In the genomic region with DNA sequence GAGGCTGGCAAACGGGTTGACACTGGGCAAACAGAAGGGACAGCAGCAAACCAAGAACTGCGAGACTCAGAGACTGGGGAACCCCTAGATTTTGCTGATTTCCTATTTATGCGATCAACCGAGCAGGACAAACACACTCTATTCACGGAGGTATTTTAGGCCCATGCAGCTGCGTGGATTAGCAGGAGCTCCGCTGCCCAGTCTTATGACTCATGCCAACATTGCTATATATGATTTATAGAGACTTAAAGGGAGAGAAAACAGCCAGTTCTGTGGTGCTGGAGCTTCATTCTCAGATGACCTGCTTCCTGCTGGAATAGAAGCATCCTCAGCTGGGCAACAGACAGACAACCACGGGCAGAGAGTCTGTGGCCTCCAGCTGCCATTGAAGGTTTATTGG, we compare ENCODE assay signal across 19 mouse cellular contexts.
DNase-seq lines count a peak whose midpoint lies in the region; ATAC-seq and TF ChIP-seq lines count a peak whose summit lies in the region.
"Had no signal": no experiment of that assay in that cellular context is flagged by ENCODE, and none has a peak within 500 bp of the region (broad histone marks: within the 10 kb centered on the region; RNA-seq: fewer than 3 reads in every experiment).

No protein-coding gene starts in this region.

- 52% methylated on average over 8 of the region's 8 CpGs for WGBS in lung, postnatal 0 days

- no peak overlapping the region for H3K27ac ChIP-seq in lung, postnatal 0 days (ENCODE audit: low read length)
- H3K27ac ChIP-seq: forebrain, embryonic 15.5 days; heart, embryonic 15.5 days; hindbrain, embryonic 15.5 days; intestine, embryonic 15.5 days; midbrain, embryonic 12.5 days had no signal

- H3K4me3 ChIP-seq in lung, postnatal 0 days (ENCODE audit: low read depth, low read length), result no peak overlapping the region
- H3K4me3 ChIP-seq: forebrain, embryonic 15.5 days; heart, embryonic 15.5 days; hindbrain, embryonic 15.5 days; intestine, embryonic 15.5 days; midbrain, embryonic 12.5 days had no signal

- H3K27me3 ChIP-seq in lung, postnatal 0 days (replicated peaks; ENCODE audit: insufficient read depth, low read length), result no peaks in the 10 kb centered on the region
- H3K27me3 ChIP-seq in splenic B cell, adult 2 months (ENCODE audit: control insufficient read depth, insufficient read depth, low read length, poor library complexity, severe bottlenecking), result no peaks in the 10 kb centered on the region
- H3K27me3 ChIP-seq: forebrain, embryonic 15.5 days; heart, embryonic 15.5 days; hindbrain, embryonic 15.5 days; intestine, embryonic 15.5 days; midbrain, embryonic 12.5 days had no signal

- no peak for TF ChIP-seq EP300 in lung, postnatal 0 days (IDR thresholded peaks at IDR 0.05)

- DNase-seq in lung, postnatal 0 days (ENCODE audit: low spot score), result peak; percentile 17
- DNase-seq in lung, postnatal 36 days, result no peak
- peak; percentile 25 for DNase-seq in A20 (ENCODE audit: low read depth, low spot score)
- peak; percentile 60 for DNase-seq in brain, adult 2 months (ENCODE audit: low read depth, low spot score)
- DNase-seq in splenic B cell, adult 2 months (ENCODE audit: low read depth, low spot score), result peak; percentile 41
- DNase-seq in urinary bladder, postnatal 14 days (ENCODE audit: low spot score), result no peak
- DNase-seq in adrenal gland, adult 18-20 months (ENCODE audit: low spot score in 2 of 2), result no peak
- DNase-seq: adrenal gland, adult 8-10 months; cerebellum, adult 2 months; cerebellum, postnatal 36 days; heart, postnatal 4 days; kidney, adult 9 months; kidney, postnatal 14 days; retina, postnatal 1 day had no signal

- ATAC-seq in lung, postnatal 0 days, result no peak
- ATAC-seq: forebrain, embryonic 15.5 days; intestine, embryonic 15.5 days had no signal

- no peak overlapping the region for H3K9ac ChIP-seq in lung, postnatal 0 days (replicated peaks; ENCODE audit: low read depth)
- H3K9ac ChIP-seq: forebrain, embryonic 15.5 days; heart, embryonic 15.5 days; hindbrain, embryonic 15.5 days; intestine, embryonic 15.5 days; midbrain, embryonic 12.5 days had no signal

- H3K9me3 ChIP-seq in lung, postnatal 0 days (ENCODE audit: low read length), result no peaks in the 10 kb centered on the region
- H3K9me3 ChIP-seq: forebrain, embryonic 15.5 days; heart, embryonic 15.5 days; hindbrain, embryonic 15.5 days; intestine, embryonic 15.5 days; midbrain, embryonic 12.5 days had no signal

- no peak overlapping the region for H3K4me2 ChIP-seq in lung, postnatal 0 days (replicated peaks; ENCODE audit: low read depth, low read length)
- H3K4me2 ChIP-seq: forebrain, embryonic 15.5 days; heart, embryonic 15.5 days; hindbrain, embryonic 15.5 days; intestine, embryonic 15.5 days; midbrain, embryonic 12.5 days had no signal

- peaks cover 19% of the 10 kb centered on the region for H3K4me1 ChIP-seq in lung, postnatal 0 days (ENCODE audit: insufficient read depth, low read depth, low read length)

- TF ChIP-seq CTCF in lung, postnatal 0 days (IDR thresholded peaks at IDR 0.05), result no peak

- no peaks in the 10 kb centered on the region for H3K36me3 ChIP-seq in lung, postnatal 0 days (ENCODE audit: insufficient read depth, low read length)
- no peaks in the 10 kb centered on the region for H3K36me3 ChIP-seq in splenic B cell, adult 2 months (ENCODE audit: control insufficient read depth, insufficient read depth, low read length, poor library complexity, severe bottlenecking)
- H3K36me3 ChIP-seq: forebrain, embryonic 15.5 days; heart, embryonic 15.5 days; hindbrain, embryonic 15.5 days; intestine, embryonic 15.5 days; midbrain, embryonic 12.5 days had no signal

Comparison
In these comparisons a context has a peak if more than half of its experiments do, and no peak if none do; other contexts are left out.
1. DNase-seq: peak in lung, postnatal 0 days (single experiment), A20 (single experiment), brain, adult 2 months (single experiment) and splenic B cell, adult 2 months (single experiment); none in lung, postnatal 36 days (single experiment), urinary bladder, postnatal 14 days (single experiment) and adrenal gland, adult 18-20 months (0 of 2).